Mouse (Mus musculus) large intestine, adult 2 months (tissue): Measurements from ENCODE around the gene Otog. TPM values are rescaled to one million over a fixed set of nuclear protein-coding genes. Genes with fewer than 3 reads are reported as not detected.
A peak's percentile ranks its signal among the peaks of the same experiment; 100 is the strongest.

Source experiments
- DNase-seq: peaks from one replicate; pipeline ENCODE4 v3.0.0-alpha.2; 2012; ENCODE audit warnings: low read depth, low spot score
- WGBS: fragments of 180-500 bp; shearing (Covaris S2); methylation state at CpG from one replicate; pipeline ENCODE4 v1.1.7; 2018; 5-methylcytosine and 5-hydroxymethylcytosine counted together
- polyA plus RNA-seq: library from polyadenylated mRNA; depleted of rRNA; stranded (reverse); fragments of >200 nt; gene quantifications from 2 replicates; pipeline ENCODE4 v1.2.3, GENCODE M21; 2012

The Otog gene
- polyA plus RNA-seq, 1 experiment: 0.09 TPM

DNA sequence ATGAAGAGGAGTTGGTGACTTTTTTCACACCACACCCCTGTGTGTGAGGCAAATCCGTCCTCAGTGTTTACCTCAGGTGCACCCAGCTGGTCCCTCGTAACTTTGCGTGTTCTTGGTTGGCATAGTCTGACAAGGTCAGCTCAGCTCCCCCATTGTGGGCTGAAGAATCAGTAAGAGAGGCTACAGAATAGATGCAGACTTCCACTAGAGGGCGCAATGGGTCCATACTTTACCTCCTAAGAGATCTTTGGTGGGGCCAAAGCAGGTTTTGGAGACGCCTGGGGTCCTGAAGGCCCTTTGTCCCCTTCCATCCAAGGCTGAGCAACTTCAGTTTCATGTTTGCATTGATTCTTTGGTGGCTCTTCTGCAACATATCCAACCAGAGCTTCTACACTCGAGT is 39.2 kb downstream of the Otog start:
- DNase-seq: peak; percentile 13
- WGBS: 9% methylated on average over 6 of the region's 6 CpGs

DNA sequence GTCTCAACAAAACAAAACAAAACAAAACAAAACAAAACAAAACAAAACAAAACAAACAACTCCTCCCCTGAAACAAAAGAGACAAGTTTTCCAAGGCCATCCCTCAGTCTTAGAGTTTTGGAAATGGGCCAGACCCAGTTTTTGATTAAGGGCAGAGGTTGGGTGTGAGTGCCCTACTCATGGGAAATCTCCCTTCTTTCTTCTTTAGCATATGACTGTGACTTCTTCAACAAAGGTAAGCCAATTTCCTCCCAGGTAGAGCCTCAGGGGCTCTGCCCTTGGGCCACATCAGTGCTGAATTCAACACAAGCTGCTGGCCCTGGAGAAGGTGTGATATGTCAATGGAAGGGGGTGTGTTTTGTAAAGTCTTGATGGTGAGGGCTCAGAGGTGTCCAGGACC is 40.1 kb downstream of the Otog start:
- DNase-seq: no peak

DNA sequence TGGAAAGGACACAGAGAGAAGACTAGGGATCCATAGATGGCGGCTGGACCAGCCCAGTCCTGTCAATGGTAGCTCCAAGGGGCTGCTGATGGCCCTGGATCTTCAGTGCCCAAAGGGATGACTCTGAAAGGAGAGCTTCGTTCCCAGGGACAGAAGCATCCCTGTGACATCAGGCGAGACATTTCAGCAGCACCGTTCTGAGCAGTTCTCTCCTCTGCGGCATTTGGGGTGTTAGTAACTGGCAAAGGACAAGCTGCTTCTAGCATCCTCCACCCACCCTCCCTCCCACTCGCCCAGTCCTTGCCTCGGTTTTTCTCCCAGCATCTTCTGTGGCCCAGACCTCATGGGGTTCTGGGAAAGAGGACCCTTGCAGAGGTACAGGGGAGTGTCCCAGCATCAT is 41.5 kb downstream of the Otog start:
- no peak for DNase-seq
- WGBS: 60% methylated on average over 7 of the region's 7 CpGs

DNA sequence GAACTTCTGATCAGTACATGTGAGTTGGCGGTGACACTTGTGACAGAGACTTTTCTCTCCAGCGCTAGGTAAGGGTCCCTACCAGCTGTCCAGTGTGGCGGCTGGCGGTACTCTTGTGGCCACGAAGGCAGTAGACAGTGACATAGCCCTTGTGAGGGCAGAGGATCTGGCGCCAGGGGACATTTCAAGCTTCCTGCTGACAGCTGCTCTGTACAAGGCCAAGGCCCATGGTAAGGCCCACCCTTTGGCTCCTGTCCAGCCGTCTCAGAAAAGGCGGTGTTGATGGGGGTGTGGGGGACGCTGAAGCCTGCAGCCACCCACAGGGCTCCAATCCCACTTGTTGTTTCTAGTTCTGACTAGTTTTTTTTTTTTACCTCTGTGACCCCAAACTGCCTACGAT is 42.9 kb downstream of the Otog start:
- no peak for DNase-seq
- WGBS: 66% methylated on average over 10 of the region's 10 CpGs

DNA sequence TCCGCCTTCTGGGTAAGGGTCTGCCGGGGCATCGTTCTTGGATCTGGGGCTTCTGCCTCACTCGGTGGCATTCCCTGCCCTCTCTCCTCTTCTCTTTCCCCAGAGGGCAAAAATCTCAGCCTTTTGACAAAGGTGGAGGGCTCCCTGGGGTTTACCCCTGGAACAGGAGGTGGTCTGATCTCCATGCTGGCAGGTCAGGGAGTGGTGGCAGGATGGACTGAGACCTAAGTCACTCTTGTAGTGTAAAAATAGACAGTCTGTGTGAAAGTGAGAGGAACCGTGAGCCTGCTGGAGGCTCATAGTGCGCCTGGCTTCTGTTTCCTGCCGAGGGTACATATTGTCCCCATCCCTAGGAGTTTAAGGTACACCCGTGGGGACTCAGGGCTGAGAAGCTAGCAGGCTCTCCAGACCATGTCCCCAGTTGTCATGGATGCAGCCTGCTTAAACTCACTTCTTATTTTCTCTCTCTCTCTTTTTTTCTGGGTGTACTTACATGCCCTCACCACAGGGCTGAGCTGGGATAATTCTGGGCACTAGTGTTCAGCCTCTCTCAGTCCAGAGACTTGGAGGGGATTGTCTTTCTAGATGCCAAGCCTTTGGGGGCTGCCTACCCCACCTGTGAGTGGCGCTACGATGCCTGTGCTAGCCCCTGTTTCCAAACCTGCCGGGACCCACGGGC is 44.5 kb downstream of the Otog start:
- 86% methylated on average over 12 of the region's 12 CpGs for WGBS
- no peak for DNase-seq

DNA sequence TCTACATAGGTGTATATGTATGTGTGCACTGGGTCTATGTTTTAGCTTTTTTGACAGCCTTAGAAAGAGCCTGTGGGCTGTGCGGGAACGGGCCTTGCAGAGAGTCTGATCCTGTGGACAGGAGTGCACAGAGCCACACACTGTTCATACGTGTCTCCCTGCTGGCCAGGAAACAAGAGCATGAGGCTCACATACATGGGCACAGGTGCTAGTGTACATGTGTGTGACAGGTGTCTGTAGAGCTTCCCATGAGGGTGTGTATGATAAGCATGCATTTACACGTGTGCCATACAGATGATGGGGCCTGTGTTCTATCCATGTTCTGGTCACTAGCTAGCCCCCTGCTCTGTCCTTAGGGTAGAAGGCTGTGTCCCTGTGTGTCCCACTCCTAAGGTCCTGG is 45.6 kb downstream of the Otog start:
- 77% methylated on average over 4 of the region's 4 CpGs for WGBS
- DNase-seq: no peak

DNA sequence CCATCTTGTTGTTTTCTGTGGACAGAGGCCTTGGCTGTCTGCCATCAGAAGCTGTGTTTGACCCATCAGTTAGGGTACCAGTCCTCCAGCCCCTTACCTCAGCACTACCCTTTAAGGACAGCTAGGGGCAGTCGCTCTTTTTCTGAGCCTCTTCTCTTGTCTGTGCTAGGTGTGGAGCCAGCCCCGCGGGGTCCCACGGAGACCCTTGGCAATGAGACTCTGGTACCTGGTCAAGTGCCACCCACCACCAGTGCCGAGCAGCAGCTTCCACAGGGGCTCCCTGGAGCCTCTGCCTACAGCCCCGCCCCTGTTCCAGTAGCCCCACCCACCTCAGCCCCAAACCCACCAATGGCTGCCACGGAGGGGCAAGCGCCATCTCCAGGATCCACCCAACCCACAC is 46.3 kb downstream of the Otog start:
- 30% methylated on average over 8 of the region's 8 CpGs for WGBS
- DNase-seq: no peak

DNA sequence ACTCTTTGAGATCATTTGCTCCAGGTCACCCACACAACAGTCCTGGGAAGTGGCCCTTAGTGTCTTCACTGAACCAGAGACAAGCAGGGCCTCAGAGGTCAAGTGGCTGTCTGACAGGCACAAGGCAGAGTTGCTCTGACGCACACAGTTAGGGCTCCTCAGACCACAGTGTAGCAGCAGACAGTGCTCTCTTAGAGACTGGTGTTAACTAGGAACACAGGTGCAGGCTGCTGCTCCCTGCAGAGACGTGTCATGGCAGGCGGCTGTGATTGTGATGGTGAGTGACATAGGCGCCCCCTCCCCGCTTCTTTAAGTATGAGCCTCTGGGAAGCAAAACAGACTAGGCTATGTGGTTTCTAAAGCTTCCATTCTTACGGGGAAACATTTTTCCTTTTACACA is 55.5 kb downstream of the Otog start:
- no peak for DNase-seq
- WGBS: 42% methylated on average over 6 of the region's 6 CpGs

DNA sequence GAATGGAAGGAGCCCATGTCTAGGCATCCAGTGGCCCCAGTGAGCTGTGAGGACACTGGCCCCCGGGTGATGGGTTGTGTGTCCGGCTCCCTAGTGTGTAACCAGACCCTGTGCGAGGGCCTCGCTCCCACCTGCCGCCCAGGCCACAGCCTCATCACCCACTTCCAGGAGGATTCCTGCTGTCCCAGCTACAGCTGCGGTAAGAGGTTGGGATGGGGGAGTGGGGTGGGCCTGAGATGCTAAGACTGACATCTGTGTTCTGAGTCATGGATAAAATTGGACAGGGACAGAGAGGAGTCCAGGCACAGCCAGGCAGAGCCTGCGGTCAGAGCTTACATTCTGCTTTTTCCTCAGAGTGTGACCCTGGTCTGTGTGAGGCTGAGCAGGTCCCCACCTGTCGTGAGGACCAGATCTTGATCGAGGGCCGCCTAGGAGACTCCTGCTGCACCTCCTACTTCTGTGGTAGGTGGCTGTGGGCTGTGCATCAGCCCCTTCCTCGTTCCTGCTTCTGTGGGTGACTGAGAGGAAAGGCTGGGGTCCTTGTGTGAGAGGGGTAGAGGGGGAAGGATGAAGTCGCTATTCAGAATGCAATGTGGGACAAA is 60.3 kb downstream of the Otog start:
- WGBS: 75% methylated on average over 12 of the region's 12 CpGs
- DNase-seq: no peak

DNA sequence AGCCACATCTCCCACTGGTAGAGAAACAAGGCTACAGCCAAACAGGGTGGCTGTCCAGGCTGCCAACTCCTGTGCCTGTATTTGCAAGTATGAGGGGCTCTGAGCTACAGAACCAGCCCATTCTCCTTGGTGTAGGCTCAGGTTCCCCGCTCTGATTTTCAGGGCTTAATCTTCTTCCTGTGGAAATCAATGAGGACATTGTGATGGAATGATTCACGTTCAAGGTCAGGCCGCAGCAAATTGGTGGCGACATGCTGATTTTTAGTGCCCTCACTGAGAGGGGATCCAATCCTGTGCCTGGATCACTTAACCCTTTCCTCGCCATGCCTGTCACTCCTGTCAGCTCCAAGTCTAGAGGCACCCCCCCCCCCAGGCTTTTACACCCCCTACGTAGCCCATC is 72.7 kb downstream of the Otog start:
- 39% methylated on average over 6 of the region's 6 CpGs for WGBS

DNA sequence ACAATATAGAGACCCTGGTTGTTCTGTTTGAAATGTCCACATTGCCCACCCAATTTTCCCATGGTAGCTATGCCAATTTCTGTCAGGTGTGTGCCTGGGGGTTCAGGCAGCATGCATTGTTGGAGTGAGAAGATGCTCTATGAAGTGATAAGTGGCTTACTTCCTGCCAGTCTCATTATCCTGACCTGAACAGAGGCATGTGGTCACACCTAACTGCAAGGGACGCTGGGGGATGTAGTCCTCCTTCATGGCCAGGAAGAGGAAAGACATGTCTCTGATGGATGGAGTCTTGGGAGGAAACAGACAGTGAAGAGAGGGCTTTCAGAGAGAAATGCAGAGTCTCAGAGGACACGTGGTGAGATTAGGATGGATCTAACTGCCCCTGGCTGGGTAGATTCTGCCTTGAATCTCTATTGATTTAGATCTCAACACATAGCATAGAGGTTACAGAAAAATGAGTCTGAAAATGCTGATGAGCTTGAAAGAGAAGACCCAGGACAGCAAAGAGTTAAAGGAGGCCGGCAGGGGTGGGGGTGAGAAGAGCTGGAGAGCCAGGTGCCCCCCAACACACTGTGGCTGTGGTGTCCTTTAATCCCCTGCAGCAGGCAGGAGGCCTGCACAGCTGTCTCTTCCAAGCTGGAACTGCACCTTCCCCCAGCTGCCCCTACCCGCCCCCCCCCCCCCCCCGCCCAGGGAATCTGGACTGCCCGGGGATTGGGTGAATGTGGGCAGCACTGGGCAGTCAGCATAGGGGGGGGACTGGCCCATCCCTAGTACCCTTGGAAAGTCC is 73.6 kb downstream of the Otog start:
- WGBS: 36% methylated on average over 6 of the region's 6 CpGs
- DNase-seq: no peak

More for the DNA sequence above, 72.7 kb downstream of the Otog start:
- no peak for DNase-seq

DNA sequence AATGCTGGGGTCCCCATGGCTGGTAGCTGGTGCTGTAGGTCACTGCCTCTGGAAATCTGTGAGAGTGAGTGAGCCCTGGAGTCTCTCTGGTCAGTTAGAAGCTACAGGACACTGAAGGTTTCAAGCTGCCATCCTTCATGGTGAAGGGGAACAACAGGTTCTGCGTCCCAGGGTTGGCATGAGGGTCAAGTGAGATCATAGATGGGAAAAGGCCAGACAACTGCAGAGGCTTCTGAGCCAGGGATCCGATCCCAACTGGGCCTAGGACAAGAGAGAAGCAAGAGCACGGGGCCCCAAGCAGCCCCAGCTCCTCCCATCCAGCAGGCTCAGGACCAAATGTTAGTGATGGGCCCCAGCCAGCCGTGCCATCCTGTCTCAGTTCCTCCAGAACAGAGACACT is 74.9 kb downstream of the Otog start:
- WGBS: 57% methylated on average over 4 of the region's 4 CpGs
- no peak for DNase-seq

DNA sequence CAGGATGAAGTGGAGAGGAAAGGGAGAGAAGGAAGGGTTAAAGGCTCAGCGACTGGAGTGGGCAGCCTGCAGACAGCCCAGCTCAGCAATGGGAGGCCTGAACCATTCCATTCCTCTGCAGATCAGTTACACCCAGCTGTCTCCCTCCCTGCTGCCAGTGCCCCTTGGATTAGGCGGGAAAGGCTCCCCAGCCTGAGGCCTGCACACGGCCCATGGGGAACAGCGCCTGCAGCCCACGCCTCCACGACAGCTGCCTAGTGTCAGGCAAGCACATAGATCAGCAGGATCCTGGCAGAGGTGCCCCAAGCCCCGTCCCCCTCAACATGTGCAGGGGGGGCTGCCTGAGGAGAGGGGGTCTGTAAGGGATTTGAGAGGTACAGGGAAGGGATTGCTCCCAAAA is 76.2 kb downstream of the Otog start:
- WGBS: 19% methylated on average over 7 of the region's 7 CpGs
- DNase-seq: no peak

DNA sequence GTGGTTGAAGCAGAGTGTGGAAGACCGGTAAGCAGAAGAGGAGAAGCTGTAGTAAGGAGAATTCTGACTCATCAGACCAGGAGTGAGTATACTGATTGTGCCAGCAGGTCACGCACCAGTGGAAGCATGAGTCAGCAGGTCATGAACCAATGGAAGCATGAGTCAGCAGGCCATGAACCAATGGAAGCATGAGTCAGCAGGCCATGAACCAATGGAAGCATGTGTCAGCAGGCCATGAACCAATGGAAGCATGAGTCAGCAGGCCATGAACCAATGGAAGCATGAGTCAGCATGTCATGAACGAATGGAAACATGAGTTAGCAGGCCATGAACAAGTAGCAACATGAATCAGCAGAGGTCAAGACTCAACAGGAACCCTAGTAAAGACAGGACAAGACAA is 80.5 kb downstream of the Otog start:
- WGBS: 68% methylated on average over 3 of the region's 3 CpGs
- DNase-seq: no peak

DNA sequence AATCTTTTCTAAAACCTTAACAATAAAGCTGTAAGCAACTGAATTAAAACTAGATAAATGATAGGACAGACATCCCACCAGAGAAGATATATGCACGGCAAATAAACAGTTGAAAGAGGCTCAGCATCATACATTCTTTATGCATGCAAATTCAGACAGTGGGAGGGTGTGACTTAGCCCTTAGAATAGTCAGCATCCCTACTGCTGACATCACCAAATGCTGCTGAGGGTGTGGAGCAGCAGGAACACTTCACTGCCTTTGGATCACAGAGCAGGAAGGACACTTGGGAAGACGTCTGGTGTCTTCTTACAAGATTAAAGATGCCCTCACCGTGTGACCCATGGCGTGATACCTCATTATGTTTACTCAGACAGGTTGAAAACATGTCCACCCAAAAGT is 87.1 kb downstream of the Otog start:
- WGBS: 51% methylated on average over 4 of the region's 4 CpGs
- DNase-seq: no peak

DNA sequence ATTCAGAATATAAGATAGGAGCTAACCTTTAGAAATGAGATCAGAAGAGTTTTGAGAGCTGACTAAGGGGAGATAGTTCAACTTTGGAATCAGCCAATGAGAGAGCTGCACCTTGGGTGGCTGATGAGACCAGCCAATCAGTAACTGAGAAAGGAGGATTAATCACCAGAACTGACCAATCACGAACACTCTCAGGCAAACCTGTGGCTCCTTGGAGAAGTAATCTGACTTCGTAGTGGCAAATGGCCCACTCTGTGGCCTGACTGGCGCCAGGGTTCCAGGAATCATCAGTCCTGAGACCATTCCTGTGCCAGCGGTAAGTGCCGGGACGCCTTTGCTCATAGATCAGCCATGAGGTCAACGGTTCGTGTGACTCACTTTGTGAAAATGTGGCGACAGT is 96.6 kb downstream of the Otog start:
- WGBS: 85% methylated on average over 9 of the region's 9 CpGs
- no peak for DNase-seq

DNA sequence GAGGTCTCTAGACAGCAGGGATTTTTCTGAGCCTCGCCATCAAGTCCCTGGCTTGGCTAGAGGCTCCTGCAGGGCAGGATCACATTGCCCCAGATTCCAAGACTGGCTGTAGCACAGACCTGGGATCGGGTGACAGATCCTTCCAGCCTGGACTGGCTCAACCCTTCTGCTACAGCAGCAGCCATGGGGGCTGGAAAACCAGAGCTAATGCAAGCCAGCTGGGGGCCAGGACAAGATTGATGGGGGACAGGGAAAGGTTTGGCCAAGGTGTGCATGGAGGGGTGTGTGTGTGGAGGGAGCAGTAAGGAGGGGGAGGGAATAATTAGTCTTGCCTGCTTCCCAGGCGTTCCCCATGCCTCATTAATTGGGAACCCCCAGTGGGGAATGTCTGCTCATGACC is 99.0 kb downstream of the Otog start:
- no peak for DNase-seq
- 32% methylated on average over 3 of the region's 3 CpGs for WGBS

DNA sequence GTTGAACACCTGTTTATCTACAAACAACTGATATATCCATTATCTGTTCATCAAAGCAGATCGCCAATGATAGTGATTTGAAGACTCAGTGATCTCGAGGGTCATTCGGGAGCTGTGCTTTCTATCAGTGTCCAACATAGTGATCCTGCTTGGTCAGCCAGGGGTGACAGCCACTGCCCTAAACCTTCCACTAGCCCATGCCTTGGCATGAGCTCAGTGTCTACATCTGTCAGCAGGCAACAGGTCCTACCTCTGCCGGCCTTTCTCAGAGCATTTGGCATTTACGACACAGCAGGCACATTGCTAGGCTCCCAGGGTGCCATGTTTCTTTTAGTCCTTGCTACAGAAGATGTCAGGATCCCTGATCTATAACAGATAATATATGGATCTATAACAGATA is 99.5 kb downstream of the Otog start:
- 73% methylated on average over 5 of the region's 5 CpGs for WGBS

DNA sequence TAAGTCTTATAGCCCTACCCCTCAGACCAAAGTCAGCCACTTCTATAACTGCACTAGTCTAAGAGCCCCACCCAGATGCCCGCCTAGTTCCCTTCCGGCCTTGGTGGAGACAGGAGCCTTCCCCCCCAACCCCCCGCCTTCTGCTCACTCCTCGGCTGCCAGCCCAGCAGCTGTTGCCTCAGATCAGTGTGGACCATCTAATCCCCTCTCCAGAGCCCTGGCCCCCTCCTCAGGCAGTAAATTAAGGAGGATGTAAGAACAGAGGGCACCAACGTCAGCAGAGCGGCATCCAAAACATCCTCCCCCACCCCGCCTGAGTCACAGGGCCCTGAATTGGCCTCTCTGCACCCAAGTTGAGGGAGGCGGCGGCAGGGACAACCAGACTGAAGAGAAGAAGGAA is 100.7 kb downstream of the Otog start:
- 76% methylated on average over 9 of the region's 9 CpGs for WGBS
- DNase-seq: no peak

More for the DNA sequence above, 99.5 kb downstream of the Otog start:
- no peak for DNase-seq

DNA sequence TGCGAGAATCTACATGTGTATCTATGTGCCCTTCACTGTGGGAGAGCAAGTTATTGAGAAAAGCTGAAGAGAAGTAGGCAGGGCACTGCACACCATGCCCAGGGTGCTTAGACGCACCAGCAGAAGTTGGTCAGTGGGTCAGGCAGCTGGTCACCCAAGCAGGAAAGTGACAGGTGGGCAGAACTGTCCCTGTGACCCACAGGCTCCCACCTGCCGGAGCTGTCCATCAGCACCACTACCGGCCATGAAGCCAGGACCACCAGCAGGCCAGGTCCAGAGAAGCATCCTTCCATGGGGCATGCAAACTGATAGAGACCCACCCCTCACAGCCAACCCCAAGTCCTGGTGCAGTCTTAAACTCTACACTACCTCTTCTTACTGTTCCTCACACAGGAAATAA is 106.9 kb downstream of the Otog start:
- WGBS: 51% methylated on average over 4 of the region's 4 CpGs
- DNase-seq: no peak

DNA sequence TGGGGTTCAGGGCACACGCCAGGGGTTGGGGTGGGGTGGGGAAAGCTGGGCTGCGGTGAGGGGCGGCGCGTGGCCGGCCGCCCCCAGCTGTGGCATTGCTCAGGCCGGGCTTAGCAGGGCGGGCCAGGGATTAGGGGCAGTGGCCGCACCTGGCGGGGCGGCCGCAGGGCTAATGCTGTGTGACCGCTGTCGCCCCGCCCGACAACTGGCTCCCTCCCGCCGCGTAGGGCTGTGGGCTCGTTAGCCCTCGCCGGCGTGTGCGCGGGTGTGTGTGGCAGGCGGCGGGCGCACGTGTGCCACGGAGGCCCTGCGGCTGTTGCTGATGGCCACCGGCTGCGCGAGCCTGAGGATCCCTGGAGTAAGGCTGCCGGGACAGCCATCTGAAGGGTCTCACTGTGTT is 108.0 kb downstream of the Otog start:
- 7% methylated on average over 36 of the region's 36 CpGs for WGBS

More for the DNA sequence above, 108.0 kb downstream of the Otog start:
- DNase-seq: no peak
